Mouse (Mus musculus): ENCODE results near the gene Lrriq4. TPM values are rescaled to one million over a fixed set of nuclear protein-coding genes. Genes with fewer than 3 reads are reported as not detected.

Lrriq4 gene
- not detected in 2 replicates for polyA plus RNA-seq (2014; fragmentation: Nextera tagmentation; extraction: Ambion mirVana)

DNA sequence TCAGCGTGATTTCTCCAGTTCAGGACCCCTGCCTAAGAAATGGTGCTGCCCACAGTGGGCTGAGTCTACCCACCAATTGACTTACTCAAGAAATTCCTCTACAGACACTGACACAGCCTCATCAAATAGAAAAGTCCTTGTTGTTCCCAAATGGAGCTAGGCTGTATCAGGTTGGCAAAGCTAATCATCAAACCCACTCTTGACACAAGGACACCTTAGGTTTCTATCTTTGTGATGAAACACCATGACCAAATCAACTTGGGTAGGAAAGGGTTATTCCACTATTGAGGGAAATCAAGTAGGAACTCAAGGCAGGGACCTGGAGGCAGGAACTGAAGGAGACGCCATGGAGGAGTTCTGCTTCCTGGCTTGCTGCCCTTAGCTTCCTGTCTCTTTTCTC, at the start of gene Lrriq4:
Gene Lrriq4 (plus strand): TSS at position 301 of the 400 bp plus-strand sequence.
- peaks cover 5% of the 10 kb centered on the region; the same call in 1 of the 2 replicates for H3K27me3 ChIP-seq (replicated peaks; ENCODE audit: control insufficient read depth, insufficient read depth, low read length)
- 67% methylated on average over 2 of the region's 2 CpGs for WGBS
- ATAC-seq (ENCODE audit: low read depth): no peak
- H3K36me3 ChIP-seq (ENCODE audit: control insufficient read depth, insufficient read depth, low read length): no peaks in the 10 kb centered on the region
- no peak within 1 kb of the TSS for H3K9ac ChIP-seq (ENCODE audit: low read depth, low read length)
- no peak for DNase-seq (ENCODE audit: low spot score)
- H3K4me2 ChIP-seq (ENCODE audit: low read depth, low read length): no peak within 1 kb of the TSS
- no peak within 1 kb of the TSS for H3K27ac ChIP-seq (replicated peaks; ENCODE audit: low read depth, low read length)
- no peak within 1 kb of the TSS for H3K4me3 ChIP-seq (ENCODE audit: low read depth, low read length)
- H3K9me3 ChIP-seq (ENCODE audit: control insufficient read depth, low read length): no peaks in the 10 kb centered on the region
- peaks cover 5% of the 10 kb centered on the region; the same call in 1 of the 2 replicates for H3K4me1 ChIP-seq (ENCODE audit: control insufficient read depth, insufficient read depth, low read length)

DNA sequence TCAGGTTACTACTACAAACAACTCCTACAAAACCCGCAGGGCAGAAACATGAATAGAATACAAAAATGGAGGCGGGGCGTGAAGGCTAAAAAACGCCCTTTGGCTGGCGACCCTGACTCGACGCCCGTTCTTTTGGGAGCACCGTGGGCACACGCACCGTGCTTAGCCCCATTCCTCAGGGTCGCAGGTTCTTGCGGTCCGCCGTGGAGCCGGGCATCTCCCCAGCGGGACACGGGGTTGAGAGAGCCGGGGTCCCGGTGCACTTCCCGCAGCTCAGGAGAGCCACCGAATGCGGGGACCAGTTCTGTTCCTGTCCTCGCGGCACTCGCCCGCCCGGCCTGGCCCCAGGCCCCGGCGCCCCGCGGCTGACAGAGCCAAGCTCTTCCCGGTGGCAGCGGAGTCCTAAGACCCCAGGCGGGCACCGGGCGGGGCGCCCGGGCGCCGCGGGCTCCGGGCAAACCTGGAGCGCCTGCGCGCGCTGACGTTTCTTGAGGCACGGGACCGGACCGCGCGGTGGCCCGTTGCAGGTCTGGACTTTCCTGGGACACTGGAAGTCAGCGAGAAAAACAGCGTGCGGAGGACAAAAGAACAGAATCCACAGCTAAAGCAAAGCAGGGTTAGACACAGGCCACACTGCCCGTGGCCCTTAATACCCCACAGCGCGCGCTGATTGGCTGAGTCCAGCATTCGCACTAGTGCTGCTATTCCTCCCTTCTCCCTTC, 49.0 kb upstream of the Lrriq4 start:
- H3K27me3 ChIP-seq (replicated peaks; ENCODE audit: control insufficient read depth, insufficient read depth, low read length): peaks cover 11% of the 10 kb centered on the region; the same call in 1 of the 2 replicates
- H3K36me3 ChIP-seq (ENCODE audit: control insufficient read depth, insufficient read depth, low read length): no peaks in the 10 kb centered on the region
- peak; percentile 30 for DNase-seq (ENCODE audit: low spot score)
- WGBS: 0% methylated on average over 43 of the region's 62 CpGs
- peak; percentile 45 for ATAC-seq (ENCODE audit: low read depth)
- H3K27ac ChIP-seq (replicated peaks; ENCODE audit: low read depth, low read length): peak overlapping the region; percentile 44; the same call in 1 of the 2 replicates
- peak overlapping the region; percentile 79 for H3K4me3 ChIP-seq (ENCODE audit: low read depth, low read length)
- H3K4me1 ChIP-seq (ENCODE audit: control insufficient read depth, insufficient read depth, low read length): 0 out of 2 replicates have a peak, but pooled peaks cover 11% of the 10 kb centered on the region
- no peaks in the 10 kb centered on the region for H3K9me3 ChIP-seq (ENCODE audit: control insufficient read depth, low read length)
- H3K9ac ChIP-seq (ENCODE audit: low read depth, low read length): peak overlapping the region; percentile 84
- H3K4me2 ChIP-seq (ENCODE audit: low read depth, low read length): peak overlapping the region; percentile 85

DNA sequence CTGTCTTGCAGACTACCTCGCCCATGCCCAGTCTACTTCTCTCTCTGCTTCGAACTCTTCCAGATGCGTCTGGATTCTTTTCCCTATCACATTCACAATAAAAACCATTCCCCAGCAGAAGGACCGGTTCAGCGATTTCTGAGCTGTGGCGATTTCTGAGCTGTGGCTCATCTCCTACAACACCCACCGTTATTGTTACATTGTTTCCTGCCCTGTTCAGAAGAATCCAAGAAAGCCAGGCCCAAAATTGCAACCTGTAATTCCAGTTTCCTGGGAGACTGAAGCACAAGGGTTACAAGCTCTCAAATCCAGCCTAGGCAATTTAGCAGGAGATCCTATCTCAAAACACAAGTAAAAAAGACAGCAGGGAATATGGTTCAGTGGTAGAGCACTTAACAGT, 47.0 kb upstream of the Lrriq4 start:
- no peak overlapping the region for H3K27ac ChIP-seq (replicated peaks; ENCODE audit: low read depth, low read length)
- peaks cover 11% of the 10 kb centered on the region; the same call in 1 of the 2 replicates for H3K27me3 ChIP-seq (replicated peaks; ENCODE audit: control insufficient read depth, insufficient read depth, low read length)
- H3K36me3 ChIP-seq (ENCODE audit: control insufficient read depth, insufficient read depth, low read length): no peaks in the 10 kb centered on the region
- no peak overlapping the region for H3K9ac ChIP-seq (ENCODE audit: low read depth, low read length)
- WGBS: 75% methylated on average over 7 of the region's 7 CpGs
- H3K9me3 ChIP-seq (ENCODE audit: control insufficient read depth, low read length): no peaks in the 10 kb centered on the region
- ATAC-seq (ENCODE audit: low read depth): no peak
- peak; percentile 17 for DNase-seq (ENCODE audit: low spot score)
- no peak overlapping the region for H3K4me2 ChIP-seq (ENCODE audit: low read depth, low read length)
- 0 out of 2 replicates have a peak, but pooled peaks cover 11% of the 10 kb centered on the region for H3K4me1 ChIP-seq (ENCODE audit: control insufficient read depth, insufficient read depth, low read length)
- H3K4me3 ChIP-seq (ENCODE audit: low read depth, low read length): no peak overlapping the region

DNA sequence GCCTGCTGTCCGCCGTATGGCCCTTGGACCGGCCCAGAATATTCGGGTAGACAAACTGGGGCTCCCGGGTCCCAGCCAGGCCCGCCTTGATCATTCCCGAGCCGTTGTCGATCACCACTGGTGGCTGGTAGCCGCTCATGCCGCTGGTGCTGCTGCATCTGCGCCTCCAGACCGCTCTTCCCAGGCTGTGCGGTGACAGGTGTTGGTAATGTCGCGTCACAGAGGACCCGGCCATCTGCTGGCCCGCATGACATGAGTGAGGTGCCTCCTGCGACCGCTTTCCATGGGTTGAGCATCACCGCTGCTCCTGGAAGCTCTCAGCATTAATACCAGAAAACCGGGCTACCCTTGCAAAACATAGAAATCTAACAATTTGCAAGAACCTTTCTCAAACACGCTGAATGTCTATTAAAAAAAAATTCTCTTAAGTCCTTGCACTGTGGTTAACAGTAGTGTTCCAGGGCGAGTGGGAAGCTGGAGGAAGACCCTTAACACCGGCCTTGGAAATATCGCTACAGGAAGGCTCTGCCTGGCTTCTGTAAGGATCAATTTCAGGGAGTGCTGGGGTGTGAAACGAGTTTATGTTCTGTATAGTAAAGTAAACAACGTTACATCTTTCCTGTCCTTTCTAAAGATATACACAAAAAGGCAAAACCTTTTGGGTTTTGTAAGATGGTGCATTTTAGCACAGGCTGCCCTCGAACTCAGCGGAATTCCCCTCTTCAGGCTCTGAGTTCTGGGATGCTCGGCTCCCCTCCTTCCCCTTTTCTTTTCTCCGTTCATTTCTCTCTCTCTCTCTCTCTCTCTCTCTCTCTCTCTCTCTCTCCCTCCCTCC, 44.4 kb upstream of the Lrriq4 start, which contains the start of gene Actrt3:
Gene Actrt3 (minus strand): TSS at position 229 of the 835 bp plus-strand sequence.
- Histone ChIP-seq H3K27ac (replicated peaks; ENCODE audit: low read depth, low read length) (peak within 1 kb of the TSS; percentile 54), H3K4me1 (ENCODE audit: control insufficient read depth, insufficient read depth, low read length) (peaks cover 16% of the 10 kb centered on the region), H3K9ac (ENCODE audit: low read depth, low read length) (peak within 1 kb of the TSS; percentile 52), H3K27me3 (replicated peaks; ENCODE audit: control insufficient read depth, insufficient read depth, low read length) (peaks cover 11% of the 10 kb centered on the region; the same call in 1 of the 2 replicates), H3K4me3 (ENCODE audit: low read depth, low read length) (peak within 1 kb of the TSS; percentile 96), H3K9me3 (ENCODE audit: control insufficient read depth, low read length) (no peaks in the 10 kb centered on the region), H3K4me2 (ENCODE audit: low read depth, low read length) (peak within 1 kb of the TSS; percentile 84), H3K36me3 (ENCODE audit: control insufficient read depth, insufficient read depth, low read length) (peaks cover 6% of the 10 kb centered on the region; the same call in 1 of the 2 replicates)
- 2% methylated on average over 32 of the region's 32 CpGs for WGBS
- DNase-seq (ENCODE audit: low spot score): peak; percentile 43
- ATAC-seq (ENCODE audit: low read depth): no peak

DNA sequence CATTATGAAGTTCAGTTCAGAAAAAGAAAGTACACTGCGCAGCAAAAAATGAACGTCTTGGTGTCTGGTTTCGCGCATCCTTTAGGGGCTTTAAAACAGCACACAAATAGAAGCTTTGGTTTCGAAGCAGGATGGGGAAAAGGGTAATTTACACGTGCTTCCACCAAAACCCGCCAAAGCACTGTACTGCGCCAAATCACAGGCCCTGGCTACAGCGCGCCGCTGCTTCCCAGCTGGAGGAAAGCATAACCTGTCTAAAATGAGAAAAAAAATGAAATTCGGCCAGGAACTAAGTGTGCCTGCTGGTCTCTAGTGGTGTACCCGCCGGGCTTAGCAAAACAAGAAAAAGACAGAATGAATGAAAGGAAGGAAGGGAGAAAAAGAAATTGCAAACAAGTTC, 43.6 kb upstream of the Lrriq4 start:
- peak overlapping the region; percentile 54 for H3K27ac ChIP-seq (replicated peaks; ENCODE audit: low read depth, low read length)
- ATAC-seq (ENCODE audit: low read depth) (no peak), DNase-seq (ENCODE audit: low spot score) (peak; percentile 56)
- peak overlapping the region; percentile 84 for H3K4me2 ChIP-seq (ENCODE audit: low read depth, low read length)
- H3K9me3 ChIP-seq (ENCODE audit: control insufficient read depth, low read length): no peaks in the 10 kb centered on the region
- peaks cover 14% of the 10 kb centered on the region for H3K4me1 ChIP-seq (ENCODE audit: control insufficient read depth, insufficient read depth, low read length)
- peak overlapping the region; percentile 27 for H3K9ac ChIP-seq (ENCODE audit: low read depth, low read length)
- peak overlapping the region; percentile 96 for H3K4me3 ChIP-seq (ENCODE audit: low read depth, low read length)
- H3K27me3 ChIP-seq (replicated peaks; ENCODE audit: control insufficient read depth, insufficient read depth, low read length): peaks cover 11% of the 10 kb centered on the region; the same call in 1 of the 2 replicates
- 1% methylated on average over 14 of the region's 14 CpGs for WGBS
- H3K36me3 ChIP-seq (ENCODE audit: control insufficient read depth, insufficient read depth, low read length): peaks cover 12% of the 10 kb centered on the region; the same call in 1 of the 2 replicates

DNA sequence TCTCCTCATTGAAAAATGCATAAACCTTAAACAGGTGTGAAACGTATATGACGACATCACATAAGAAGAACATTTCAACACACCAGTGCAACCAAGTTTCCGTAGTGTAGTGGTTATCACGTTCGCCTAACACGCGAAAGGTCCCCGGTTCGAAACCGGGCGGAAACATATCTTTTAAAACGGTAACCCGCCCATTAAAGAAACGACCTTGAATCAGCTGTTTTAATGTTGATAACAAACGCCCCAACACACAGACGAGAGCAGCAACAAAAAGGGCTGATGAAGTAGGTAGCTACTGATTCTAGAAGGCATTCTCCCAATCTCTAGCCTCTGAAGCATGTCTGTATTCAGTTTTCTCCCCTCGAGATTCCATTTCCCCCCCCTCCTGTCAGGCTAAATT, 43.1 kb upstream of the Lrriq4 start:
- WGBS: 1% methylated on average over 17 of the region's 17 CpGs
- 0 out of 2 replicates have a peak overlapping the region, but pooled peaks have one; percentile 27 for H3K9ac ChIP-seq (ENCODE audit: low read depth, low read length)

DNA sequence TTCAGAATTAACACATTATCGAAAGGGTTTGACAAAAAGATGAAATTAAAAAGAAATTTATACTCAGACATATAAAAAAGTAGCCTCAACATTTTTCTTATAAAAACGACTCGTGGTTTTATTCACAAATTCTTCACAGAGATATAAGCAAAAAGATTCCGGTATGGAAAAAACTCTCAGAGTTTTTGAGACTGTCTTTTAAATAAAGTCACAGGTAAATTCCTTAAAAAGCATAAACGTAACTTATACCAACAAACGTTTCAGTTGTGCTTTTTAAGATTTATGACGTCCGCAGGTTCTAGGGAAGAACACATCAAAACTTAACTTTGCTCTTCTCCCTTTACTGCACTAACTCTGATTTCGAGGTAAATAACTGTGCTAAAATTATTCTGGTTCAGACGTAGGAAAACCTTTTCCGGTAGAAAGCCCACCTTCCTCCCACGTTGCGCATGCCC, 42.7 kb upstream of the Lrriq4 start:
- Histone ChIP-seq H3K27me3 (replicated peaks; ENCODE audit: control insufficient read depth, insufficient read depth, low read length) (peaks cover 11% of the 10 kb centered on the region; the same call in 1 of the 2 replicates), H3K4me3 (ENCODE audit: low read depth, low read length) (peak overlapping the region; percentile 96), H3K9ac (ENCODE audit: low read depth, low read length) (peak overlapping the region; percentile 91; the same call in 1 of the 2 replicates), H3K4me1 (ENCODE audit: control insufficient read depth, insufficient read depth, low read length) (peaks cover 12% of the 10 kb centered on the region), H3K36me3 (ENCODE audit: control insufficient read depth, insufficient read depth, low read length) (peaks cover 21% of the 10 kb centered on the region), H3K9me3 (ENCODE audit: control insufficient read depth, low read length) (no peaks in the 10 kb centered on the region), H3K27ac (replicated peaks; ENCODE audit: low read depth, low read length) (peak overlapping the region; percentile 97), H3K4me2 (ENCODE audit: low read depth, low read length) (peak overlapping the region; percentile 84)
- no peak for ATAC-seq (ENCODE audit: low read depth)
- no peak for DNase-seq (ENCODE audit: low spot score)
- under 1% methylated on average over 13 of the region's 13 CpGs for WGBS

More for the DNA sequence above, 43.1 kb upstream of the Lrriq4 start:
- peak; percentile 93 for DNase-seq (ENCODE audit: low spot score)
- Histone ChIP-seq H3K4me2 (ENCODE audit: low read depth, low read length) (peak overlapping the region; percentile 84), H3K4me3 (ENCODE audit: low read depth, low read length) (peak overlapping the region; percentile 96), H3K36me3 (ENCODE audit: control insufficient read depth, insufficient read depth, low read length) (peaks cover 17% of the 10 kb centered on the region), H3K27ac (replicated peaks; ENCODE audit: low read depth, low read length) (peak overlapping the region; percentile 97; the same call in 1 of the 2 replicates), H3K4me1 (ENCODE audit: control insufficient read depth, insufficient read depth, low read length) (peaks cover 12% of the 10 kb centered on the region), H3K27me3 (replicated peaks; ENCODE audit: control insufficient read depth, insufficient read depth, low read length) (peaks cover 11% of the 10 kb centered on the region; the same call in 1 of the 2 replicates), H3K9me3 (ENCODE audit: control insufficient read depth, low read length) (no peaks in the 10 kb centered on the region)
- ATAC-seq (ENCODE audit: low read depth): peak; percentile 17; the same call in 1 of the 2 replicates
